Mouse (Mus musculus): ENCODE data around the gene Srgap3. TPM values are rescaled to one million over a fixed set of nuclear protein-coding genes. Genes with fewer than 3 reads are reported as not detected.

Srgap3 gene
- polyA plus RNA-seq, 1 experiment from 2014 or later: 3.5 TPM

GRCm38 (mm10) chr6:112733942-112734341 is 213.1 kb downstream of the Srgap3 start:
- no peaks in the 10 kb centered on the region for H3K36me3 ChIP-seq (ENCODE audit: control insufficient read depth, insufficient read depth, low read length)
- no peak overlapping the region for H3K9ac ChIP-seq (ENCODE audit: low read depth, low read length)
- H3K27ac ChIP-seq (ENCODE audit: low read depth, low read length): no peak overlapping the region
- no peak overlapping the region for H3K4me2 ChIP-seq
- 71% methylated on average over 5 of the region's 5 CpGs for WGBS
- ATAC-seq (replicated peaks; ENCODE audit: low FRiP score) (no peak), DNase-seq (ENCODE audit: low spot score) (no peak)
- H3K27me3 ChIP-seq (replicated peaks; ENCODE audit: control insufficient read depth, insufficient read depth, low read length): no peaks in the 10 kb centered on the region
- no peaks in the 10 kb centered on the region for H3K9me3 ChIP-seq (ENCODE audit: control insufficient read depth, low read length)
- H3K4me3 ChIP-seq (ENCODE audit: low read depth, low read length): no peak overlapping the region
- no peaks in the 10 kb centered on the region for H3K4me1 ChIP-seq (replicated peaks; ENCODE audit: control insufficient read depth, insufficient read depth, low read length)

GRCm38 (mm10) chr6:112732434-112732833 is 214.6 kb downstream of the Srgap3 start:
- H3K27me3 ChIP-seq (replicated peaks; ENCODE audit: control insufficient read depth, insufficient read depth, low read length): no peaks in the 10 kb centered on the region
- H3K4me1 ChIP-seq (replicated peaks; ENCODE audit: control insufficient read depth, insufficient read depth, low read length): no peaks in the 10 kb centered on the region; the same call in 1 of the 2 replicates
- H3K9ac ChIP-seq (ENCODE audit: low read depth, low read length): no peak overlapping the region
- DNase-seq (ENCODE audit: low spot score): no peak
- no peak for ATAC-seq (replicated peaks; ENCODE audit: low FRiP score)
- no peaks in the 10 kb centered on the region for H3K36me3 ChIP-seq (ENCODE audit: control insufficient read depth, insufficient read depth, low read length)
- H3K9me3 ChIP-seq (ENCODE audit: control insufficient read depth, low read length): no peaks in the 10 kb centered on the region
- WGBS: 90% methylated on average over 3 of the region's 3 CpGs
- H3K4me2 ChIP-seq: no peak overlapping the region
- no peak overlapping the region for H3K27ac ChIP-seq (ENCODE audit: low read depth, low read length)
- no peak overlapping the region for H3K4me3 ChIP-seq (ENCODE audit: low read depth, low read length)

GRCm38 (mm10) chr6:112731386-112731785 is 215.7 kb downstream of the Srgap3 start:
- Histone ChIP-seq H3K4me2 (no peak overlapping the region), H3K9me3 (ENCODE audit: control insufficient read depth, low read length) (no peaks in the 10 kb centered on the region), H3K36me3 (ENCODE audit: control insufficient read depth, insufficient read depth, low read length) (no peaks in the 10 kb centered on the region), H3K4me3 (ENCODE audit: low read depth, low read length) (no peak overlapping the region), H3K9ac (ENCODE audit: low read depth, low read length) (no peak overlapping the region), H3K27me3 (replicated peaks; ENCODE audit: control insufficient read depth, insufficient read depth, low read length) (no peaks in the 10 kb centered on the region), H3K4me1 (replicated peaks; ENCODE audit: control insufficient read depth, insufficient read depth, low read length) (no peaks in the 10 kb centered on the region; the same call in 1 of the 2 replicates), H3K27ac (ENCODE audit: low read depth, low read length) (no peak overlapping the region)
- WGBS: 88% methylated on average over 10 of the region's 10 CpGs
- ATAC-seq (replicated peaks; ENCODE audit: low FRiP score) (no peak), DNase-seq (ENCODE audit: low spot score) (no peak)

GRCm38 (mm10) chr6:112728760-112729422 is 218.2 kb downstream of the Srgap3 start:
- ATAC-seq (replicated peaks; ENCODE audit: low FRiP score) (peak; percentile 53; the same call in 1 of the 2 replicates), DNase-seq (ENCODE audit: low spot score) (peak; percentile 56)
- H3K4me3 ChIP-seq (ENCODE audit: low read depth, low read length): no peak overlapping the region
- no peaks in the 10 kb centered on the region for H3K9me3 ChIP-seq (ENCODE audit: control insufficient read depth, low read length)
- no peaks in the 10 kb centered on the region for H3K36me3 ChIP-seq (ENCODE audit: control insufficient read depth, insufficient read depth, low read length)
- H3K4me1 ChIP-seq (replicated peaks; ENCODE audit: control insufficient read depth, insufficient read depth, low read length): no peaks in the 10 kb centered on the region; the same call in 1 of the 2 replicates
- H3K9ac ChIP-seq (ENCODE audit: low read depth, low read length): no peak overlapping the region
- no peak overlapping the region for H3K27ac ChIP-seq (ENCODE audit: low read depth, low read length)
- peak overlapping the region; percentile 49 for H3K4me2 ChIP-seq
- 22% methylated on average over 17 of the region's 17 CpGs for WGBS
- no peaks in the 10 kb centered on the region for H3K27me3 ChIP-seq (replicated peaks; ENCODE audit: control insufficient read depth, insufficient read depth, low read length)

- no peak for ATAC-seq (replicated peaks; ENCODE audit: low FRiP score)
- H3K27ac ChIP-seq (ENCODE audit: low read depth, low read length): no peak overlapping the region
- whole genome bisulfite sequencing: 80% methylated on average over 4 of the region's 4 CpGs
Observed at GRCm38 (mm10) chr6:112725468-112725867, 221.6 kb downstream of the Srgap3 start.

GRCm38 (mm10) chr6:112720409-112721080 is 226.5 kb downstream of the Srgap3 start:
- Histone ChIP-seq H3K4me3 (ENCODE audit: low read depth, low read length) (no peak overlapping the region), H3K27me3 (replicated peaks; ENCODE audit: control insufficient read depth, insufficient read depth, low read length) (no peaks in the 10 kb centered on the region), H3K36me3 (ENCODE audit: control insufficient read depth, insufficient read depth, low read length) (no peaks in the 10 kb centered on the region), H3K9me3 (ENCODE audit: control insufficient read depth, low read length) (no peaks in the 10 kb centered on the region), H3K4me2 (no peak overlapping the region), H3K27ac (ENCODE audit: low read depth, low read length) (no peak overlapping the region), H3K9ac (ENCODE audit: low read depth, low read length) (no peak overlapping the region), H3K4me1 (replicated peaks; ENCODE audit: control insufficient read depth, insufficient read depth, low read length) (no peaks in the 10 kb centered on the region)
- WGBS: 78% methylated on average over 5 of the region's 5 CpGs
- DNase-seq (ENCODE audit: low spot score): no peak
- ATAC-seq (replicated peaks; ENCODE audit: low FRiP score): no peak

More at GRCm38 (mm10) chr6:112725468-112725867, 221.6 kb downstream of the Srgap3 start:
- Histone ChIP-seq H3K4me1 (replicated peaks; ENCODE audit: control insufficient read depth, insufficient read depth, low read length) (no peaks in the 10 kb centered on the region; the same call in 1 of the 2 replicates), H3K9ac (ENCODE audit: low read depth, low read length) (no peak overlapping the region), H3K9me3 (ENCODE audit: control insufficient read depth, low read length) (no peaks in the 10 kb centered on the region), H3K4me3 (ENCODE audit: low read depth, low read length) (no peak overlapping the region), H3K27me3 (replicated peaks; ENCODE audit: control insufficient read depth, insufficient read depth, low read length) (no peaks in the 10 kb centered on the region), H3K36me3 (ENCODE audit: control insufficient read depth, insufficient read depth, low read length) (no peaks in the 10 kb centered on the region), H3K4me2 (no peak overlapping the region)
- DNase-seq (ENCODE audit: low spot score): no peak

- Histone ChIP-seq H3K36me3 (ENCODE audit: control insufficient read depth, insufficient read depth, low read length) (no peaks in the 10 kb centered on the region), H3K4me1 (replicated peaks; ENCODE audit: control insufficient read depth, insufficient read depth, low read length) (no peaks in the 10 kb centered on the region), H3K4me3 (ENCODE audit: low read depth, low read length) (no peak overlapping the region), H3K9me3 (ENCODE audit: control insufficient read depth, low read length) (no peaks in the 10 kb centered on the region), H3K9ac (ENCODE audit: low read depth, low read length) (no peak overlapping the region), H3K27me3 (replicated peaks; ENCODE audit: control insufficient read depth, insufficient read depth, low read length) (no peaks in the 10 kb centered on the region), H3K27ac (ENCODE audit: low read depth, low read length) (no peak overlapping the region), H3K4me2 (no peak overlapping the region)
- ATAC-seq (replicated peaks; ENCODE audit: low FRiP score) (no peak), DNase-seq (ENCODE audit: low spot score) (no peak)
- 71% methylated on average over 1 of the region's 1 CpGs for WGBS
Observed at GRCm38 (mm10) chr6:112719983-112720382, 227.1 kb downstream of the Srgap3 start.

GRCm38 (mm10) chr6:112717168-112717567 is 229.9 kb downstream of the Srgap3 start:
- 51% methylated on average over 5 of the region's 5 CpGs for WGBS
- no peak for ATAC-seq (replicated peaks; ENCODE audit: low FRiP score)
- no peaks in the 10 kb centered on the region for H3K4me1 ChIP-seq (replicated peaks; ENCODE audit: control insufficient read depth, insufficient read depth, low read length)

GRCm38 (mm10) chr6:112713951-112714350 is 233.1 kb downstream of the Srgap3 start:
- peaks cover 3% of the 10 kb centered on the region; the same call in 1 of the 2 replicates for H3K9me3 ChIP-seq (ENCODE audit: control insufficient read depth, low read length)
- 45% methylated on average over 3 of the region's 3 CpGs for WGBS
- H3K4me3 ChIP-seq (ENCODE audit: low read depth, low read length): no peak overlapping the region
- no peaks in the 10 kb centered on the region for H3K4me1 ChIP-seq (replicated peaks; ENCODE audit: control insufficient read depth, insufficient read depth, low read length)
- DNase-seq (ENCODE audit: low spot score) (no peak), ATAC-seq (replicated peaks; ENCODE audit: low FRiP score) (no peak)
- H3K36me3 ChIP-seq (ENCODE audit: control insufficient read depth, insufficient read depth, low read length): no peaks in the 10 kb centered on the region
- no peaks in the 10 kb centered on the region for H3K27me3 ChIP-seq (replicated peaks; ENCODE audit: control insufficient read depth, insufficient read depth, low read length)
- H3K9ac ChIP-seq (ENCODE audit: low read depth, low read length): no peak overlapping the region
- no peak overlapping the region for H3K4me2 ChIP-seq
- no peak overlapping the region for H3K27ac ChIP-seq (ENCODE audit: low read depth, low read length)

More at GRCm38 (mm10) chr6:112717168-112717567, 229.9 kb downstream of the Srgap3 start:
- no peaks in the 10 kb centered on the region for H3K27me3 ChIP-seq (replicated peaks; ENCODE audit: control insufficient read depth, insufficient read depth, low read length)
- H3K4me3 ChIP-seq (ENCODE audit: low read depth, low read length): no peak overlapping the region
- DNase-seq (ENCODE audit: low spot score): no peak
- H3K4me2 ChIP-seq: no peak overlapping the region
- H3K36me3 ChIP-seq (ENCODE audit: control insufficient read depth, insufficient read depth, low read length): no peaks in the 10 kb centered on the region
- no peak overlapping the region for H3K27ac ChIP-seq (ENCODE audit: low read depth, low read length)
- no peaks in the 10 kb centered on the region for H3K9me3 ChIP-seq (ENCODE audit: control insufficient read depth, low read length)
- no peak overlapping the region for H3K9ac ChIP-seq (ENCODE audit: low read depth, low read length)

All from liver, embryonic 11.5 days (tissue).